Mouse (Mus musculus): ENCODE data around the gene Gnpat. TPM values are rescaled to one million over a fixed set of nuclear protein-coding genes. Genes with fewer than 3 reads are reported as not detected.
A peak's percentile ranks its signal among the peaks of the same experiment; 100 is the strongest.

Gnpat gene
- polyA plus RNA-seq, 1 experiment from 2014 or later = 91.6 TPM

DNA sequence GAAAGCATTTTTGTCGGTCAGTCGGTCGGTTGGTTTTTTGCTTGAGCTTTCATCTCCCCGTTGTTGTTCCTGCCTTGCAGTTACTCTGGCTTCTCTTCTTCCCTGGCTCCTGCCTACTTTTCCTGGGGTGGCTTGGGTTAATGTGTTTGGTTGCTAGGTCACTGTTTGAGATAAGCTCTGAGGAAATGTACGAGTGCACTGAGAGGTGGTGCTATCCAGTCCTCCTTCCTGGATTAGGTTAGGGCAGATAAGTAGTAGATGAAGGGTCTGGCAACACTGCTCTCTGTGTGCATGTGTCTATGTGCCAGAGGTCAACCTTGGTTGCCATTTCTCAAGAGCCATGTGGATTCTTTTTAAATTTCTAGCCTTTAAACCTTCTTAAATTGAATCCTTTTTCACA, 9.9 kb downstream of the Gnpat start:
- no peak overlapping the region for H3K9ac ChIP-seq
- no peak for ATAC-seq (ENCODE audit: insufficient number of reproducible peaks, insufficient read depth, low FRiP score, low TSS enrichment, low read depth)
- no peak overlapping the region for H3K4me2 ChIP-seq
- no peaks in the 10 kb centered on the region for H3K4me1 ChIP-seq
- no peaks in the 10 kb centered on the region for H3K9me3 ChIP-seq
- no peak overlapping the region for H3K4me3 ChIP-seq
- peaks cover 71% of the 10 kb centered on the region for H3K36me3 ChIP-seq
- WGBS = 93% methylated on average over 5 of the region's 5 CpGs
- H3K27ac ChIP-seq = no peak overlapping the region
- no peaks in the 10 kb centered on the region for H3K27me3 ChIP-seq

DNA sequence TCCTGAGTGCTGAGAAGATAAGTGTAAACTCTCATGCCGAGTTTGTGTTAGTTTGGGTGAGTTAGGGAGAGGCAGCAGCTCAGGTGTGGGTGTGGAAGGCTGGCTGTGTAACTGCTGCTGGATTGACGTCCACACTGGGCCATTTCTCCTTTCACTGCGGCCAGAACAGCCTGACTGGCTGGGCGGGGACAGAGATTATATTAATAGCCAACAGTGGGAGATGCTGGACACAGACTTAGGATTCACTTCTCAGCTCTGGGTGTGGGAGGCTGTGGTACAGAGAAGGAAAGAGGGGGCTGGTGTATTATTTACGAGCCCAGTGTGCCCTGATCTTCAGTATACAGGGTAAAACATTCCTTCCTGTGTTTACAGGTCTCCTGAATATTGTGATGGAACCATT, 15.3 kb downstream of the Gnpat start:
- WGBS = 81% methylated on average over 5 of the region's 5 CpGs
- ATAC-seq (ENCODE audit: insufficient number of reproducible peaks, insufficient read depth, low FRiP score, low TSS enrichment, low read depth) = no peak
- Histone ChIP-seq H3K9ac (no peak overlapping the region), H3K4me3 (no peak overlapping the region), H3K27me3 (no peaks in the 10 kb centered on the region), H3K27ac (no peak overlapping the region), H3K36me3 (peaks cover 94% of the 10 kb centered on the region), H3K4me1 (no peaks in the 10 kb centered on the region), H3K4me2 (no peak overlapping the region), H3K9me3 (no peaks in the 10 kb centered on the region)

DNA sequence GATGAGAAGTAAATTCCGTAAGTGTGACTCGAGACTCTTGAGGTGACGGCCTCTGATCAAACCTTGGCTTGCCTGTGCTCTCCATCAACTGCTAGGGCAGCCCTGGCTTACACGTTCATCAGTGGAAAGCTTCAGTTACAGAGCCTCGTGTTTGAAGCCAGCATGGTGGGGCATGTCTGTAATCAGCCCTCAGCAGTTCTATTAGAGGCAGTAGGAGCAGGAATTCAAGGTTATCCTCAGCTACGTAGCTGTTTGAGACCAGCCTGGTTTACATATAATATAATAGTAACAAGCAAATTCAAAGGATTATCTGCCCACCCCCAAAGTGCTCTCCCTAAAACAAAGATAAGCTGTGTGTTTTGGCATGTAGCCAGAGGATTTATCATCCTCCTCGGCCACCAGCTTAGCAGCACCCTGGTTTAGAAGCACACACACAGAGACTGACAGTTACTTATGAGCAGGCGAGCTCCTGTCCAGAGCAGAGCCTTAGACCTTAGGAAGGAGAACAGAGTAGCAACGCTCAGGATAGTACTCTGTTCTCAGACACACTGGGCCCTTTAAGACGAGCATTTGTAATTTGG, 16.2 kb downstream of the Gnpat start:
- Histone ChIP-seq H3K27ac (no peak overlapping the region), H3K4me1 (no peaks in the 10 kb centered on the region), H3K9ac (no peak overlapping the region), H3K36me3 (peaks cover 94% of the 10 kb centered on the region), H3K4me3 (no peak overlapping the region), H3K4me2 (no peak overlapping the region), H3K9me3 (no peaks in the 10 kb centered on the region), H3K27me3 (no peaks in the 10 kb centered on the region)
- ATAC-seq (ENCODE audit: insufficient number of reproducible peaks, insufficient read depth, low FRiP score, low TSS enrichment, low read depth) = no peak
- WGBS = 84% methylated on average over 10 of the region's 10 CpGs

DNA sequence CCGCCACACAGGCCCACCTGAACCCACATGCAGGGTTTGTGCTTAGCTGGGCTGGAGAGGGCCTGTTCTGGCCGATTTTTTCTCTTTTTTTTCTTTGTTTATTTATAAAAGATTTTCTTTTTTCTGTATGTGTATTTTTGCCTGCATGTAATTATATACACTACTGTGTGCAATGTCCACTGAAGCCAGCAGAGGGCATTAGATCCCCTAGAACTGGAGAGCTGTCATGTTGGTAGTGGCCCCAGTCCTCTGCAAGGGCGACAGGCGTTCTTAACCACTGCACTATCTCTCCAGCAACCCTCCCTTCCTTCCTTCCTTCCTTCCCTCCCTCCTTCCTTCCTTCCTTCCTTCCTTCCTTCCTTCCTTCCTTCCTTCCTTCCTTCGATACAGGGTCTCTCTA, 25.6 kb downstream of the Gnpat start:
- H3K36me3 ChIP-seq = peaks cover 75% of the 10 kb centered on the region
- ATAC-seq (ENCODE audit: insufficient number of reproducible peaks, insufficient read depth, low FRiP score, low TSS enrichment, low read depth) = no peak
- 94% methylated on average over 5 of the region's 5 CpGs for WGBS
- H3K4me1 ChIP-seq = peaks cover 9% of the 10 kb centered on the region; the same call in 1 of the 2 replicates
- H3K9ac ChIP-seq = no peak overlapping the region
- no peak overlapping the region for H3K4me3 ChIP-seq
- H3K4me2 ChIP-seq = no peak overlapping the region
- H3K9me3 ChIP-seq = peaks cover 6% of the 10 kb centered on the region; the same call in 1 of the 2 replicates
- H3K27me3 ChIP-seq = no peaks in the 10 kb centered on the region
- H3K27ac ChIP-seq = no peak overlapping the region

DNA sequence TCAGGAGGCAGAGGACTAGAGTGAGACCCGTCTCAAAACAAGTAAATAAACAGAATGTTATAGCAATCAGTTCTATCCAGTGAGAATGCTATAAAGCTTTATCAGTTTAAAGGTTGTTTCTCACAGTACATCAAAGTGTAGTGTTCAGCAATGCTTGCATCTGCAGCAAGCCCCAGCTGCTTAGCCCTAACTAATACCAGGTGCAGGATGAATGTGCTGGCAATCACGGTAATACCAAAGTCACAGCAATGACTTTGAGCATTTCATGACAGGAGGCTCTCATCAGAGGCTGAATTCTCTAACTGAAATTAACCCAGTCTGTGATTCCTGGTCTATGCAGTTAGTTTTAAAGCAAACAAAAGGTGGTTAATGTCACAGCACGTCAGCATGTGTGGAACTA, 29.8 kb downstream of the Gnpat start:
- Histone ChIP-seq H3K4me2 (no peak overlapping the region), H3K36me3 (peaks cover 48% of the 10 kb centered on the region), H3K27ac (peak overlapping the region; percentile 40; the same call in 1 of the 2 replicates), H3K4me1 (peaks cover 36% of the 10 kb centered on the region), H3K9ac (0 out of 2 replicates have a peak overlapping the region, but pooled peaks have one; percentile 23), H3K4me3 (no peak overlapping the region), H3K27me3 (no peaks in the 10 kb centered on the region), H3K9me3 (peaks cover 6% of the 10 kb centered on the region; the same call in 1 of the 2 replicates)
- ATAC-seq (ENCODE audit: insufficient number of reproducible peaks, insufficient read depth, low FRiP score, low TSS enrichment, low read depth) = no peak
- 27% methylated on average over 3 of the region's 3 CpGs for WGBS

DNA sequence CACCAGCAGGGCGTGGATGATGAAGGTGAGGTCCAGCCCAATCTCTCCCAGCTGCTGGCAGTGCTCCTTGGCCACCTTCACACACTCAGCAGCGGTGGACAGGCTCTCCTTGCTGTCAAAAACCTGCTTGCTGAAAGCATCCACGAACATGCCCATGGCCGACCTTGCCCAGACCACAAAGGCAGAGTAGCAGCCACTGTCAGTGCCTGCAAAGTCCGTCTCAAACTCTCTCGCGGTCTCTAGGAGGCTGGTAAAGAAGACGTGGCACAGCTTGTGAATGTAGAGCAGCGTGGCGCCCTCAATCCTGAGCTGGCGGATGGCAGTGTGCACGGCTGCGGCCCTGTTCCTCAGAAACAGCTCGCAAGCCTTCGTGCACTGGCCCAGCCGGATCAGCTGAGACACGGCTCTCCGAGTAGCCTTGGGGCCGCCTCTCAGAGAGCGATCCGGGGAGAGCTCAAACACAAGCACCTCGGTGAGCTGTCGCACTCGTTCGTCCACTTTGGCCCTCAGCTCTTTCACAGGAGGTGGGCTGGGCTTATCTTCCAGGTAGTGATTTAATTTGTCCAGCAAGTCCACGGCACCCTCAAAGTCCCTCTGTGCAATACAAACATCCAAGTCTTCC, 33.3 kb downstream of the Gnpat start:
- Histone ChIP-seq H3K4me2 (peak overlapping the region; percentile 98), H3K36me3 (peaks cover 32% of the 10 kb centered on the region), H3K9me3 (no peaks in the 10 kb centered on the region), H3K27ac (peak overlapping the region; percentile 85; the same call in 1 of the 2 replicates), H3K4me3 (peak overlapping the region; percentile 94), H3K27me3 (no peaks in the 10 kb centered on the region), H3K9ac (peak overlapping the region; percentile 88), H3K4me1 (peaks cover 42% of the 10 kb centered on the region)
- ATAC-seq (ENCODE audit: insufficient number of reproducible peaks, insufficient read depth, low FRiP score, low TSS enrichment, low read depth) = no peak
- 79% methylated on average over 26 of the region's 26 CpGs for WGBS

DNA sequence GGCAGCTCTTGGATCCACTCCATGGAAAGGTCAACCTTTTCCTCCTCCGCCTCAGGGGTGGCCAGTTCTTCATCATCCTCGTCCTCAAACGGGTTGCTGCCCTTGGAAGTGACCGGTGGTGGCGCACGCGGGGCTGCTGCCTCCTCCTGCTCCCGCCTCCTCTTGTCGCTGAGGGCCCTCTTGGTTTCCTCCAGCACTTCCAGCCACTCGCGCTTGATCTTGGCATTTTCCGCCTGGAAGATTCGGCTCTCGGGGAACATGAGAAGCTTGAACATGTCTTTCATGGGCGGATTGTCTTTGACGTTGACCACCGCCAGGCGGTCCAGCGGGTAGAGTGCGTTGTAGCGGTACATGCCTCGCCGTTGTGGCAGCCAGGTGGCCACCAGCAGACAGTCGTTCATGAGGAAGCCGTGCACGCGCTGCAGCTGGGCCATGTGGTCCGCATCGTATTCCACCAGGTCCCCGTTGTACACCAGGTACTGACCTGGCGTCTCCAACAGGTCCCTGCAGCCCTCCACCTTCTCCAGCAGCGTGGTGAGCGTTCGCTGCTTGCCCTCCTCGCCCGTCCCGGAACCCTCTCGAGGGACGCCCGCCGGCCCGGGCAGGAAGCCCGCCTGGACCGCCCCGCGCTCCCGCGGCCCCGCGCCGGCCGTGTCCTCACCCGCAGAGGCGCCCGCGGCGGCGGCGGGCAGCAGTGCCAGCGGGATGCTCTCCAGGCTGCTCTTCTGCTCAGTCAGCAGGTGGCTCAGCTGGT, 34.0 kb downstream of the Gnpat start:
- ATAC-seq (ENCODE audit: insufficient number of reproducible peaks, insufficient read depth, low FRiP score, low TSS enrichment, low read depth) = no peak

DNA sequence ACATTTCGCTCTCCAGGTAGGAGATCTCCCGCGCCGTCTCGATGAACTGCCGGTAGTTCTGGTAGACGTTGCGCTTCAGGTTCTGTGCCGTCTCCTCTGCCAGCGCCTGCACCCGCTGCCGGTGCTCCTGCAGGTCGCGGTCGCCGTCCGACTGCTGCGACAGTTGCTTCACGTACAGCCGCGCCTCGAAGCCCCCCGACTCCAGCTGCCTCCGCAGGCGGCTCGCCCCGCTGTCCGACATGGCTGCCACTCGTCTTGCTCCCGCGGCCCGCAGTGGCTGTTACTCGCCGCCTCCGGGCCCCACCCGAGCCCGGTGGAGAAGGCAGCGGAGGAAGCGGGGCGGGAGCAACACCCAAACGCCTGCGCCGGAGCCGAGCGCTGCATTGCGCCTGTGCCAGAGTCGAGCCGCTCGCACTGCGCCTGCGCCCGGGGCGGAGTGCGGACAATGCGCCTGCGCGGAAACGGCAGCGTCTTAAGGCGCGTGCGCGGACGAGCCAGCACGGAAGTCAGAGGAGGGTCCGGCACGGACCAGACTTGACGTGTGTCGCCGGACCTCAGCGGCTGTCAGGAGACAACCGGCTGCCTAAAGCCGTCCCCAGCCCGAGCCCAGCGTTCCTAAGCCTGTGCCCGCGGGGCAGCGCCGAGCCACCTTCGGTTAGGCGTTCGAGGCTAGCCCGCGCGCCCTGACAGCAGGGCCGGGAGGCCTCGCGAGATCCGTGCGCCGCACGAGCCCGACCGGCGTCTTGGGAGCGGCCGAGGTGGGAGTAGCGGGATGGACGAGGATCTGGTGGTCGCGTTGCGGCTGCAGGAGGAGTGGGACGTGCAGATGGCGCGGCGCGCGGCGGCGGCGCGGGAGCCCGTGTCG, 34.8 kb downstream of the Gnpat start, which contains the start of the genes Exoc8 and Sprtn:
Gene Exoc8, minus strand, starts transcription at position 320 of the 865 bp plus-strand sequence.
Gene Sprtn, plus strand, starts transcription at position 501 of the 865 bp plus-strand sequence.
- H3K4me2 ChIP-seq = peak within 1 kb of the TSS; percentile 98
- WGBS = under 1% methylated on average over 114 of the region's 114 CpGs
- H3K4me3 ChIP-seq = peak within 1 kb of the TSS; percentile 94
- no peaks in the 10 kb centered on the region for H3K27me3 ChIP-seq
- H3K9ac ChIP-seq = peak within 1 kb of the TSS; percentile 88
- ATAC-seq (ENCODE audit: insufficient number of reproducible peaks, insufficient read depth, low FRiP score, low TSS enrichment, low read depth) = peak; percentile 86
- peak within 1 kb of the TSS; percentile 85 for H3K27ac ChIP-seq
- H3K4me1 ChIP-seq = peaks cover 39% of the 10 kb centered on the region
- no peaks in the 10 kb centered on the region for H3K9me3 ChIP-seq
- H3K36me3 ChIP-seq = peaks cover 44% of the 10 kb centered on the region

More for the DNA sequence above, 34.0 kb downstream of the Gnpat start:
- peak overlapping the region; percentile 88 for H3K9ac ChIP-seq
- peak overlapping the region; percentile 94 for H3K4me3 ChIP-seq
- H3K9me3 ChIP-seq = no peaks in the 10 kb centered on the region
- WGBS = 2% methylated on average over 59 of the region's 60 CpGs
- H3K4me1 ChIP-seq = peaks cover 42% of the 10 kb centered on the region
- peak overlapping the region; percentile 85 for H3K27ac ChIP-seq
- H3K4me2 ChIP-seq = peak overlapping the region; percentile 98
- H3K27me3 ChIP-seq = no peaks in the 10 kb centered on the region
- peaks cover 36% of the 10 kb centered on the region for H3K36me3 ChIP-seq

DNA sequence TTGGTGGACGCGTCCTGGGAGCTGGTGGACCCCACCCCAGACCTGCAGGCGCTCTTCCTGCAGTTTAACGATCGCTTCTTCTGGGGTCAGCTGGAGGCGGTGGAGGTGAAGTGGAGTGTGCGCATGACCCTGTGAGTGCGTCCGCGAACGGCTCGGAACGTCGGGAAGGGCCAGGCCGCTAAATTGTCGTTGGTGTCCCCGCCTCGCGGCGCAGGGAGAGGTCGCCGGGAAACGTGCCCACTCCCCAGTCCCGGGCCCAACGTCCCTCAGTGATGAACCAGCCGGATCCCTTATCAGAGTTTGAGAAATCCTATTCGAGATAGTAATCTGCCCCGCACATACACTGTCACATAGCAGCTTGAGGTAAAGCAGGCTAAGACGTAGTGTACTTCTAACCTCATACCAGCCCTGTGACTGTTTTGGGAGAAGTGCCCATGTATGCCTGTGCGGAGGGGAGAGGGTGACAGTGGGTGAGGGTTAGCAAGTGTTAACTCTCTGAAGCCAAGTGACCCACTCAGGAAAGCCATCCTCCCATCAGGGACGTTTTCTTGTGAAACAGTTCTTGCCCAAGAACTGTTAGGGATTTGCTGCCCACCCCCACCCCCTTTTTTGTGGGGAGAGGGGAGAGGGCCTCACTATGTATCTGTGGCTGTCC, 35.5 kb downstream of the Gnpat start:
- Histone ChIP-seq H3K4me2 (peak overlapping the region; percentile 98), H3K36me3 (peaks cover 52% of the 10 kb centered on the region), H3K4me3 (peak overlapping the region; percentile 94), H3K4me1 (peaks cover 34% of the 10 kb centered on the region), H3K27ac (0 out of 2 replicates have a peak overlapping the region, but pooled peaks have one; percentile 33), H3K9me3 (no peaks in the 10 kb centered on the region), H3K9ac (peak overlapping the region; percentile 88), H3K27me3 (no peaks in the 10 kb centered on the region)
- no peak for ATAC-seq (ENCODE audit: insufficient number of reproducible peaks, insufficient read depth, low FRiP score, low TSS enrichment, low read depth)
- 7% methylated on average over 31 of the region's 31 CpGs for WGBS

DNA sequence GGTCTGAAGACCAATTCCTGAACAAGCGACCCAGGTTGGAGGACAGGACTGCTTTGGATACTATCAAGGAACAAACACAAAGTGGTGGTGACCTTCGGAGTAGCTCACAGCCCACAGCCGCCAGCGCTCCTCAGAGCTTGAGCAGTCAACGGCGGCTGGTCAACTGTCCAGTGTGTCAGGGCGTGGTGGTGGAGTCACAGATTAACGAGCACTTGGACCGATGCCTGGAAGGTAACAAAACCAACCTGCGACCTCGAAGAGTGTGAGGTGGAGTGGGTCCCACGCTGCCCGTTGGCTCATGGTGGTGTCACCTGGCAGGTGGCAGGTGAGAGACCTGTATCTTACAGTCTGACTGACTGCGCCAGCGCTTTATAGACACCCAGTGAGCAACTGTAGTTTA, 40.4 kb downstream of the Gnpat start:
- H3K9ac ChIP-seq = no peak overlapping the region
- no peak for ATAC-seq (ENCODE audit: insufficient number of reproducible peaks, insufficient read depth, low FRiP score, low TSS enrichment, low read depth)
- H3K4me3 ChIP-seq = no peak overlapping the region
- 97% methylated on average over 15 of the region's 15 CpGs for WGBS
- no peak overlapping the region for H3K27ac ChIP-seq
- peaks cover 12% of the 10 kb centered on the region for H3K4me1 ChIP-seq
- no peaks in the 10 kb centered on the region for H3K27me3 ChIP-seq
- H3K36me3 ChIP-seq = peaks cover 78% of the 10 kb centered on the region
- H3K4me2 ChIP-seq = no peak overlapping the region
- no peaks in the 10 kb centered on the region for H3K9me3 ChIP-seq
